Mouse (Mus musculus): ENCODE results near the gene Tmem44. TPM values are rescaled to one million over a fixed set of nuclear protein-coding genes. Genes with fewer than 3 reads are reported as not detected.

Gene Tmem44
- polyA plus RNA-seq, 1 experiment from 2014 or later: 73.8 TPM

DNA sequence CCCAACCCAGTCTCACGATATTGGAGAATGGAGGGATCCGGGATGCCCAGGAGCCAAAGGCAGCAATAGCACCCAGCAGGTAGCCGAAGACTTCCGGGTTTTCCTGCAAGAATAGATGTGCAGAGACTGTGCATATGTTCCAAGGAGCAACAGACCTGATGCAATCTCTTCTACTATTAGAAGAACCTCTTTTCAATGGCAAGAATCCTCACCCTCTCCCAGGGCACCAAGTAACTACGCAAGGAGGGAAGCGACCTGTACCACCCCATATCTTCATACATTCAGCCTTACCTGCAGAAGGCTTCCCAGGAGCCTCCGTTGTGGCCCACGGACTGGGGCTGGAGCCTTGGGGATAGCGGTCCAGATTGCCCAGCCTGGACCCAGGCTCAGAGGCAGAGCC, 7.3 kb downstream of the Tmem44 start:
- 94% methylated on average over 9 of the region's 9 CpGs for WGBS
- H3K9me3 ChIP-seq (ENCODE audit: control insufficient read depth, low read length): no peaks in the 10 kb centered on the region
- no peak overlapping the region for H3K27ac ChIP-seq (ENCODE audit: low read depth, low read length)
- H3K27me3 ChIP-seq (ENCODE audit: control insufficient read depth, insufficient read depth, low read length): no peaks in the 10 kb centered on the region
- peaks cover 4% of the 10 kb centered on the region; the same call in 1 of the 2 replicates for H3K4me1 ChIP-seq (ENCODE audit: control insufficient read depth, insufficient read depth, low read length)
- H3K9ac ChIP-seq (replicated peaks; ENCODE audit: low read depth, low read length): no peak overlapping the region
- no peak overlapping the region for H3K4me3 ChIP-seq (ENCODE audit: low read depth, low read length)
- H3K36me3 ChIP-seq (ENCODE audit: control insufficient read depth, insufficient read depth, low read length): peaks cover 17% of the 10 kb centered on the region; the same call in 1 of the 2 replicates
- H3K4me2 ChIP-seq (ENCODE audit: low read depth, low read length): no peak overlapping the region
- no peak for ATAC-seq (ENCODE audit: low read depth)

GRCm38 (mm10) chr16:30542826-30543225, 7.8 kb downstream of the Tmem44 start:
- peaks cover 17% of the 10 kb centered on the region; the same call in 1 of the 2 replicates for H3K36me3 ChIP-seq (ENCODE audit: control insufficient read depth, insufficient read depth, low read length)
- no peak for ATAC-seq (ENCODE audit: low read depth)

DNA sequence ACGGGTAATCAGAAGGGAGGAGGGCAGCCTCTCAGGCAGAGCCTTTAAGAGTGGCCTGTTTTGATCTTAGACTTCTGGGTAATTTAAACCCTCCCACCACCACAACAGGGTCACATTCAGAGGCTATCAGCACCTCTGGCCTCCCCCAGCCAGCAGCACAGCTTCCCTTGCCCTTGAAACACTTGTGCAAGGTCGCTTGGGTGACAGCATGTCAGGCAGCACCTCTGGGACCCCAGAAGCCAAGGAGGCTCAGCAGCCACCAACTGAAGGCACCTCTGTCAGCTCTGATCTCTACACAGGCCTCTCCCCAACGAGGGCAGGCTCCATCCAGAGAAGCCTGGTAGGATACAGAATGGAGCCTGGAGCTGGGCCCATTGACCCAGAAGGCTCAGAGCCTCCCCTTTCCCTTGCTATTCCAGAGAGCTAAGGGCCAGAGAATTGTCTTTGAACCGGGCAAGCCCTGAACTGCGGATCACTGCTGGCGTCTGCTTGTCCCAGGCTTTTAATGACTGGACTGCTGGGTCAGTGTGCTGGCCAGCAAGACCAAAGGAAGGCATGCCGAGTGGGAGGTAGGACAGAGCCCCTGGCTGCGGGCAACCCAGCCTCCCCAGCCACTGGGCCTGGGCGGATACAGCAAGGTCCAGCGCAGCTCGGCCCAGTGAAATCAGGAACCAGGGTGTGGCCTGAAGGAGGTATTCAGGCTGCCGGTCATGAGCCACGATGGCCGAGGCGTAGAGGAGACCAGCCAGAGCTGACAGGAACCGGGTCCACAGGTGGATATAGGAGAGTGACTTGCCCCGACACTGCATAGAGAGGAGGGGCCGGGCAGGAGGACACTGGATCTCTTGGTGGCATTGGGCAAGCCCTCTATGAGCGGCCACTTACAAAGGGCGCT, 10.3 kb downstream of the Tmem44 start:
- Histone ChIP-seq H3K4me1 (ENCODE audit: control insufficient read depth, insufficient read depth, low read length) (no peaks in the 10 kb centered on the region), H3K4me3 (ENCODE audit: low read depth, low read length) (no peak overlapping the region), H3K4me2 (ENCODE audit: low read depth, low read length) (no peak overlapping the region; the same call in 1 of the 2 replicates), H3K9ac (replicated peaks; ENCODE audit: low read depth, low read length) (0 out of 2 replicates have a peak overlapping the region, but pooled peaks have one; percentile 2), H3K27ac (ENCODE audit: low read depth, low read length) (no peak overlapping the region), H3K9me3 (ENCODE audit: control insufficient read depth, low read length) (no peaks in the 10 kb centered on the region), H3K27me3 (ENCODE audit: control insufficient read depth, insufficient read depth, low read length) (no peaks in the 10 kb centered on the region), H3K36me3 (ENCODE audit: control insufficient read depth, insufficient read depth, low read length) (peaks cover 11% of the 10 kb centered on the region; the same call in 1 of the 2 replicates)
- ATAC-seq (ENCODE audit: low read depth): no peak
- 66% methylated on average over 20 of the region's 20 CpGs for WGBS

More at GRCm38 (mm10) chr16:30542826-30543225, 7.8 kb downstream of the Tmem44 start:
- Histone ChIP-seq H3K9me3 (ENCODE audit: control insufficient read depth, low read length) (no peaks in the 10 kb centered on the region), H3K4me2 (ENCODE audit: low read depth, low read length) (no peak overlapping the region), H3K4me1 (ENCODE audit: control insufficient read depth, insufficient read depth, low read length) (no peaks in the 10 kb centered on the region), H3K27me3 (ENCODE audit: control insufficient read depth, insufficient read depth, low read length) (no peaks in the 10 kb centered on the region), H3K4me3 (ENCODE audit: low read depth, low read length) (no peak overlapping the region), H3K27ac (ENCODE audit: low read depth, low read length) (no peak overlapping the region), H3K9ac (replicated peaks; ENCODE audit: low read depth, low read length) (no peak overlapping the region)
- WGBS: 82% methylated on average over 6 of the region's 6 CpGs

DNA sequence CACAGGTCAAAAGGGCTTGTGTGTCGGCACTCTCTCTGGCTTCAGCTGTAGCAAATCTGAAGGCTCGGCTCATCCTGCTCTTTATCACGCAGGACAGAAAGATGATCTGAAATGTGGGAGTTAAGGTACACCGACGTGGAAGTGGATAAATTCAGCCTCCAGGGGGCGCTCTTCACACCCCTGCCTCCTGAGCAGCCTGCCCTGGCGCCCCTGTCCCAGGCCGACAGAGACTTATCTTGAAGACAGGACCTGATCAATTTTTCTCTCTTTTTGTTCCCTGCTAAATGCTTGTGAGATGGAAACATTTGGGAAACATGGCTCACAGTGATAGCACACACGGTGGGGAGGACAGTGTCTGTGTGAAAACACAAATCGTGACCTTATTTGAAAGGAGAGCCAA, 11.2 kb downstream of the Tmem44 start:
- Histone ChIP-seq H3K27me3 (ENCODE audit: control insufficient read depth, insufficient read depth, low read length) (no peaks in the 10 kb centered on the region), H3K4me1 (ENCODE audit: control insufficient read depth, insufficient read depth, low read length) (no peaks in the 10 kb centered on the region), H3K9ac (replicated peaks; ENCODE audit: low read depth, low read length) (no peak overlapping the region), H3K4me2 (ENCODE audit: low read depth, low read length) (no peak overlapping the region), H3K9me3 (ENCODE audit: control insufficient read depth, low read length) (no peaks in the 10 kb centered on the region), H3K4me3 (ENCODE audit: low read depth, low read length) (no peak overlapping the region), H3K27ac (ENCODE audit: low read depth, low read length) (no peak overlapping the region), H3K36me3 (ENCODE audit: control insufficient read depth, insufficient read depth, low read length) (peaks cover 3% of the 10 kb centered on the region; the same call in 1 of the 2 replicates)
- 26% methylated on average over 10 of the region's 10 CpGs for WGBS
- ATAC-seq (ENCODE audit: low read depth): no peak

- no peak overlapping the region for H3K4me3 ChIP-seq (ENCODE audit: low read depth, low read length)
- no peak overlapping the region for H3K27ac ChIP-seq (ENCODE audit: low read depth, low read length)
- no peaks in the 10 kb centered on the region for H3K27me3 ChIP-seq (ENCODE audit: control insufficient read depth, insufficient read depth, low read length)
- H3K9me3 ChIP-seq (ENCODE audit: control insufficient read depth, low read length): no peaks in the 10 kb centered on the region
- no peak overlapping the region for H3K4me2 ChIP-seq (ENCODE audit: low read depth, low read length)
- WGBS: 97% methylated on average over 1 of the region's 1 CpGs
- H3K4me1 ChIP-seq (ENCODE audit: control insufficient read depth, insufficient read depth, low read length): no peaks in the 10 kb centered on the region
- no peak overlapping the region for H3K9ac ChIP-seq (replicated peaks; ENCODE audit: low read depth, low read length)
- no peak for ATAC-seq (ENCODE audit: low read depth)
- H3K36me3 ChIP-seq (ENCODE audit: control insufficient read depth, insufficient read depth, low read length): no peaks in the 10 kb centered on the region
Measured at GRCm38 (mm10) chr16:30535075-30535474, 15.6 kb downstream of the Tmem44 start.

- H3K4me3 ChIP-seq (ENCODE audit: low read depth, low read length): no peak overlapping the region
- H3K27ac ChIP-seq (ENCODE audit: low read depth, low read length): no peak overlapping the region
- H3K4me2 ChIP-seq (ENCODE audit: low read depth, low read length): no peak overlapping the region
- H3K27me3 ChIP-seq (ENCODE audit: control insufficient read depth, insufficient read depth, low read length): no peaks in the 10 kb centered on the region
- H3K36me3 ChIP-seq (ENCODE audit: control insufficient read depth, insufficient read depth, low read length): peaks cover 7% of the 10 kb centered on the region; the same call in 1 of the 2 replicates
- no peaks in the 10 kb centered on the region for H3K4me1 ChIP-seq (ENCODE audit: control insufficient read depth, insufficient read depth, low read length)
- no peak overlapping the region for H3K9ac ChIP-seq (replicated peaks; ENCODE audit: low read depth, low read length)
- ATAC-seq (ENCODE audit: low read depth): no peak
- WGBS: 36% methylated on average over 4 of the region's 4 CpGs
- no peaks in the 10 kb centered on the region for H3K9me3 ChIP-seq (ENCODE audit: control insufficient read depth, low read length)
Measured at GRCm38 (mm10) chr16:30533592-30533991, 17.1 kb downstream of the Tmem44 start.

GRCm38 (mm10) chr16:30532929-30533328, 17.7 kb downstream of the Tmem44 start:
- Histone ChIP-seq H3K4me2 (ENCODE audit: low read depth, low read length) (no peak overlapping the region), H3K27ac (ENCODE audit: low read depth, low read length) (no peak overlapping the region), H3K27me3 (ENCODE audit: control insufficient read depth, insufficient read depth, low read length) (no peaks in the 10 kb centered on the region), H3K4me3 (ENCODE audit: low read depth, low read length) (no peak overlapping the region), H3K4me1 (ENCODE audit: control insufficient read depth, insufficient read depth, low read length) (no peaks in the 10 kb centered on the region), H3K9me3 (ENCODE audit: control insufficient read depth, low read length) (no peaks in the 10 kb centered on the region), H3K36me3 (ENCODE audit: control insufficient read depth, insufficient read depth, low read length) (peaks cover 7% of the 10 kb centered on the region; the same call in 1 of the 2 replicates), H3K9ac (replicated peaks; ENCODE audit: low read depth, low read length) (no peak overlapping the region)
- ATAC-seq (ENCODE audit: low read depth): no peak
- 39% methylated on average over 1 of the region's 1 CpGs for WGBS

DNA sequence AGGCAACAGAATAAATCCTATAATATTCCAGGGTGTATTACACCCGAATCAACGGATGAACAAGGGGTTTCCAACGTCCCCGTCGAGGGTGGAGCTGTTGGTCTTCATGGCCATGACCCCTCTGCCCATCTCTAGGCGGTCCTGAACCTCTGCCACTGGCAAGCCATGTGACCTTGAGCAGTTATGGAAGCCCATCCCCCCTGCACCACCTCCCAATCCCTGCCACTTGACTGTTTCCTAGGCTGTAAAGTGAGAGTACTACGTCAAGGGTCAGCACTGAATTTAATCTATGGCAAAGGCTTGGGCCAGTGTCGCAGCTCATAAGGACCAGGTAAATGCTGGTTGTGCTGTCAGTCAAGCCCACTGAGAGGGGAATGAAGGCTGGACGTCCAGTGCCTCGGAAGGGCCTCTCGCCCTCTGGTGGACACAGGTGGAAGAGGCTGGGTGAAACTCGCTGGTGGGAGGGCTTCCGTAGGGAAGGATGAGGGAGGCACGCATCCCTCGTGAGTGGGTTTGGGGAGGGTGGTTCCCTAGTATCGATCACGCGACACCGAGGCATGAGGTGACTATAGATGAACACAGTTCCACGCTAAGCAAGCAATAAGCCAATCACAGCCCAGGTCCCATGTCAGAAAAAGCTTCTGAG, 18.8 kb downstream of the Tmem44 start:
- Histone ChIP-seq H3K4me1 (ENCODE audit: control insufficient read depth, insufficient read depth, low read length) (no peaks in the 10 kb centered on the region), H3K36me3 (ENCODE audit: control insufficient read depth, insufficient read depth, low read length) (peaks cover 7% of the 10 kb centered on the region; the same call in 1 of the 2 replicates), H3K9ac (replicated peaks; ENCODE audit: low read depth, low read length) (no peak overlapping the region), H3K4me2 (ENCODE audit: low read depth, low read length) (no peak overlapping the region), H3K9me3 (ENCODE audit: control insufficient read depth, low read length) (no peaks in the 10 kb centered on the region), H3K4me3 (ENCODE audit: low read depth, low read length) (no peak overlapping the region), H3K27ac (ENCODE audit: low read depth, low read length) (no peak overlapping the region), H3K27me3 (ENCODE audit: control insufficient read depth, insufficient read depth, low read length) (no peaks in the 10 kb centered on the region)
- ATAC-seq (ENCODE audit: low read depth): peak; percentile 33; the same call in 1 of the 2 replicates
- 32% methylated on average over 20 of the region's 20 CpGs for WGBS

GRCm38 (mm10) chr16:30530815-30531214, 19.8 kb downstream of the Tmem44 start:
- no peaks in the 10 kb centered on the region for H3K4me1 ChIP-seq (ENCODE audit: control insufficient read depth, insufficient read depth, low read length)
- 51% methylated on average over 4 of the region's 4 CpGs for WGBS
- no peak overlapping the region for H3K27ac ChIP-seq (ENCODE audit: low read depth, low read length)
- H3K9ac ChIP-seq (replicated peaks; ENCODE audit: low read depth, low read length): no peak overlapping the region
- H3K4me2 ChIP-seq (ENCODE audit: low read depth, low read length): no peak overlapping the region
- peaks cover 7% of the 10 kb centered on the region; the same call in 1 of the 2 replicates for H3K36me3 ChIP-seq (ENCODE audit: control insufficient read depth, insufficient read depth, low read length)
- H3K27me3 ChIP-seq (ENCODE audit: control insufficient read depth, insufficient read depth, low read length): no peaks in the 10 kb centered on the region
- H3K9me3 ChIP-seq (ENCODE audit: control insufficient read depth, low read length): no peaks in the 10 kb centered on the region
- no peak overlapping the region for H3K4me3 ChIP-seq (ENCODE audit: low read depth, low read length)
- peak; percentile 25; the same call in 1 of the 2 replicates for ATAC-seq (ENCODE audit: low read depth)

Data from neural tube, embryonic 14.5 days (tissue).